Mouse (Mus musculus): ENCODE results near the gene Zbtb1.
"Not testable (repeated sequence)": the region's sequence is repeated elsewhere in the genome, so short reads cannot be mapped to it uniquely, and the experiment has no call there.

Zbtb1 gene

GRCm38 (mm10) chr12:76405183-76405970 is 35.3 kb downstream of the Zbtb1 start:
- peak; percentile 31 to 37 for DNase-seq

- no peak for DNase-seq
These were observed 35.9 kb downstream of the Zbtb1 start for GRCm38 (mm10) chr12:76405971-76406370.

GRCm38 (mm10) chr12:76407184-76407583 is 37.1 kb downstream of the Zbtb1 start:
- DNase-seq = no peak

- no peak for DNase-seq
These were observed 39.1 kb downstream of the Zbtb1 start for GRCm38 (mm10) chr12:76409166-76409565.

GRCm38 (mm10) chr12:76415383-76416010 is 45.4 kb downstream of the Zbtb1 start:
- DNase-seq = no peak

- no peak for DNase-seq
These were observed 47.4 kb downstream of the Zbtb1 start, which contains the start of gene Ppp1r36 for GRCm38 (mm10) chr12:76417433-76417854. Ppp1r36 (plus strand) TSS chr12:76417538.

GRCm38 (mm10) chr12:76418346-76418745 is 48.3 kb downstream of the Zbtb1 start:
- DNase-seq = no peak

- no peak for DNase-seq
These were observed 55.2 kb downstream of the Zbtb1 start for GRCm38 (mm10) chr12:76425256-76425655.

- no peak for DNase-seq
These were observed 57.5 kb downstream of the Zbtb1 start for GRCm38 (mm10) chr12:76427546-76427945.

- DNase-seq = no peak
These were observed 60.9 kb downstream of the Zbtb1 start for GRCm38 (mm10) chr12:76430879-76431406.

GRCm38 (mm10) chr12:76431431-76431830 is 61.4 kb downstream of the Zbtb1 start:
- DNase-seq = no peak

- DNase-seq = no peak
These were observed 64.0 kb downstream of the Zbtb1 start for GRCm38 (mm10) chr12:76434111-76434510.

- no peak for DNase-seq
These were observed 65.0 kb downstream of the Zbtb1 start for GRCm38 (mm10) chr12:76435084-76435483.

GRCm38 (mm10) chr12:76435549-76435948 is 65.5 kb downstream of the Zbtb1 start:
- no peak for DNase-seq

GRCm38 (mm10) chr12:76443488-76443887 is 73.4 kb downstream of the Zbtb1 start:
- DNase-seq = not testable (repeated sequence)

GRCm38 (mm10) chr12:76444359-76444772 is 74.3 kb downstream of the Zbtb1 start:
- no peak for DNase-seq

GRCm38 (mm10) chr12:76444862-76445261 is 74.8 kb downstream of the Zbtb1 start:
- no peak for DNase-seq

- no peak for DNase-seq
These were observed 76.1 kb downstream of the Zbtb1 start for GRCm38 (mm10) chr12:76446201-76446600.

All from cerebellum, postnatal 36 days (tissue).